Mouse (Mus musculus) stomach, postnatal 0 days (tissue): ENCODE data around the gene Ctsl.

ENCODE experiments used
- CTCF ChIP-seq: IDR thresholded peaks from 2 replicates; pipeline ENCODE4 v1.5.1; 2016; ENCODE audit warnings: antibody characterized with exemption, low read depth, mild to moderate bottlenecking, moderate library complexity
- EP300 ChIP-seq: optimal IDR thresholded peaks from 2 replicates; pipeline ENCODE3; 2016; ENCODE audit warnings: antibody characterized with exemption

DNA sequence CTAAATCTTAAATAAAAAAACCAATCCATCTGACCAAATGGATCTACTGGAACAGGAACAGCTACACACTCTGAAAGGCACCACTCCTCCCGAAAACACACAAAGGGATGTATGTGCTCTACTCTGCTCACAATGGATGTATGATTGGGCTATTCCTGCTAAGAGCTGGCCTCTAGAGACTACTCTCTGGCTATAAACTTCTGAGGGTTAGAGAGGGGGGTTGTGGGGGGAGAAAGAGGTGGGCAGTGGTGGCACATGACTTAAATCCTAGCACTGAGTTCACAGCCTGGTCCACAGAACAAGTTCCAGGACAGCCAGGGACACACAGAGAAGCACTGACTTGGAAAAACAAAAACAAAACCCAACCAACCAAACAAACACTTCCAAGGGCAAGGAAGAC lies 2.1 kb downstream of the Ctsl start:
- TF ChIP-seq CTCF (no peak), EP300 (no peak)
